Mouse (Mus musculus): ENCODE measurements around the gene Stx12. TPM values are rescaled to one million over a fixed set of nuclear protein-coding genes. Genes with fewer than 3 reads are reported as not detected.
A peak's percentile ranks its signal among the peaks of the same experiment; 100 is the strongest.

The Stx12 gene
- total RNA-seq, 2 experiments from 2014 or later = 52.0 to 53.2 TPM

- DNase-seq = no peak
These were observed 19.5 kb downstream of the Stx12 start for GRCm38 (mm10) chr4:132864856-132865255.

- no peak for DNase-seq
These were observed 21.3 kb downstream of the Stx12 start for GRCm38 (mm10) chr4:132863012-132863411.

GRCm38 (mm10) chr4:132860880-132861279 lies 23.4 kb downstream of the Stx12 start:
- DNase-seq = no peak

GRCm38 (mm10) chr4:132843705-132844071 lies 40.6 kb downstream of the Stx12 start:
- DNase-seq = no peak

- DNase-seq = peak; percentile 92
These were observed 41.2 kb downstream of the Stx12 start, which contains the start of gene Ppp1r8 for GRCm38 (mm10) chr4:132842970-132843704. Gene Ppp1r8, minus strand, starts transcription at chr4:132843169.

GRCm38 (mm10) chr4:132842281-132842906 lies 41.9 kb downstream of the Stx12 start:
- peak; percentile 36 for DNase-seq

- no peak for DNase-seq
These were observed 42.8 kb downstream of the Stx12 start for GRCm38 (mm10) chr4:132841493-132841892.

GRCm38 (mm10) chr4:132823614-132824366 lies 60.5 kb downstream of the Stx12 start:
- peak; percentile 84 for DNase-seq

- no peak for DNase-seq
These were observed 65.9 kb downstream of the Stx12 start for GRCm38 (mm10) chr4:132818442-132818841.

GRCm38 (mm10) chr4:132816855-132817254 lies 67.5 kb downstream of the Stx12 start:
- no peak for DNase-seq

GRCm38 (mm10) chr4:132816404-132816803 lies 67.9 kb downstream of the Stx12 start:
- no peak for DNase-seq

GRCm38 (mm10) chr4:132809621-132810020 lies 74.7 kb downstream of the Stx12 start:
- no peak for DNase-seq

GRCm38 (mm10) chr4:132807771-132808641 lies 76.3 kb downstream of the Stx12 start:
- DNase-seq = no peak

- DNase-seq = no peak
These were observed 77.6 kb downstream of the Stx12 start for GRCm38 (mm10) chr4:132806620-132807191.

GRCm38 (mm10) chr4:132805599-132806197 lies 78.6 kb downstream of the Stx12 start:
- DNase-seq = no peak

GRCm38 (mm10) chr4:132805146-132805545 lies 79.2 kb downstream of the Stx12 start:
- DNase-seq = no peak

- DNase-seq = no peak
These were observed 80.0 kb downstream of the Stx12 start for GRCm38 (mm10) chr4:132804331-132804730.

GRCm38 (mm10) chr4:132803876-132804275 lies 80.4 kb downstream of the Stx12 start:
- no peak for DNase-seq
